Mouse (Mus musculus) intestine, embryonic 16.5 days (tissue): ENCODE data around the gene Neu2. TPM values are rescaled to one million over a fixed set of nuclear protein-coding genes. Genes with fewer than 3 reads are reported as not detected.

Experiments
- ATAC-seq: fragments of 200-750 bp; cut with Nextera tagmentation; 2 replicates; pipeline ENCODE4 v1.8.0; 2017; ENCODE audit warnings: moderate TSS enrichment, moderate library complexity
- H3K27ac ChIP-seq: fragments of 300-500 bp; sonication (generic); 2 replicates; pipeline ENCODE4 v1.5.1; 2014; ENCODE audit warnings: mild to moderate bottlenecking, low read length
- H3K27me3 ChIP-seq: fragments of 300-500 bp; sonication (generic); replicated peaks from 2 replicates; pipeline ENCODE4 v1.6.1; 2014; ENCODE audit warnings: low read length, control low read depth, mixed read lengths; ENCODE audit not compliant: control insufficient read depth, insufficient read depth
- H3K36me3 ChIP-seq: fragments of 300-500 bp; sonication (generic); 2 replicates; pipeline ENCODE4 v1.6.1; 2014; ENCODE audit warnings: low read length, control low read depth; ENCODE audit not compliant: control insufficient read depth, insufficient read depth
- H3K4me1 ChIP-seq: fragments of 300-500 bp; sonication (generic); 2 replicates; pipeline ENCODE4 v1.6.1; 2014; ENCODE audit warnings: low read length, control low read depth, mixed read lengths; ENCODE audit not compliant: control insufficient read depth, insufficient read depth
- H3K4me2 ChIP-seq: fragments of 300-500 bp; sonication (generic); 2 replicates; pipeline ENCODE4 v1.6.1; 2014; ENCODE audit warnings: low read depth, low read length, control low read depth
- H3K4me3 ChIP-seq: fragments of 300-500 bp; sonication (generic); 2 replicates; pipeline ENCODE4 v1.5.1; 2014; ENCODE audit warnings: mild to moderate bottlenecking, low read length
- H3K9ac ChIP-seq: fragments of 300-500 bp; sonication (generic); 2 replicates; pipeline ENCODE4 v1.6.1; 2014; ENCODE audit warnings: low read depth, low read length
- H3K9me3 ChIP-seq: fragments of 300-500 bp; sonication (generic); 2 replicates; pipeline ENCODE4 v1.6.1; 2016; ENCODE audit warnings: low read length, control low read depth; ENCODE audit not compliant: control insufficient read depth
- WGBS: fragments of 180-500 bp; shearing (Covaris S2); extraction: QIAGEN DNeasy Blood & Tissue Kit; methylation state at CpG from one replicate; pipeline ENCODE4 v1.1.7; 2014; 5-methylcytosine and 5-hydroxymethylcytosine counted together
- polyA plus RNA-seq: library from polyadenylated mRNA; unstranded; fragments of >200 nt; fragmentation: Nextera tagmentation; extraction: Ambion mirVana; gene quantifications from 2 replicates; pipeline ENCODE4 v1.2.1, GENCODE M21; 2015

The Neu2 gene
- polyA plus RNA-seq, 1 experiment from 2014 or later: 4.5 TPM

DNA sequence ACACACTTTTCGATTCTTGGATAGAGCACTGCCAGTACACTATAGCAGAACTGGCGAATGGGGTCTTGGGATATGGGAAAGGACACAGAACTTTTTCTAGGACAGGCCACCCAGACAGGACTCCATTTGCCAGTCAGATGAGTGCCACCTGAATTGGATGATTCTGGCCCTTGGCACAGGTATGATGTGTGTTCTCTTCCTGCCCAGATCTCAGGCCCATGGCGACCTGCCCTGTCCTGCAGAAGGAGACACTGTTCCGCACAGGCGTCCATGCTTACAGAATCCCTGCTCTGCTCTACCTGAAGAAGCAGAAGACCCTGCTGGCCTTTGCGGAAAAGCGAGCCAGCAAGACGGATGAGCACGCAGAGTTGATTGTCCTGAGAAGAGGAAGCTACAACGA is 85.0 kb downstream of the Neu2 start:
- Histone ChIP-seq H3K4me2 (no peak overlapping the region), H3K4me3 (no peak overlapping the region), H3K27me3 (no peaks in the 10 kb centered on the region), H3K4me1 (no peaks in the 10 kb centered on the region), H3K36me3 (no peaks in the 10 kb centered on the region), H3K9me3 (no peaks in the 10 kb centered on the region), H3K9ac (no peak overlapping the region), H3K27ac (no peak overlapping the region)
- WGBS: 91% methylated on average over 10 of the region's 10 CpGs
- no peak for ATAC-seq

DNA sequence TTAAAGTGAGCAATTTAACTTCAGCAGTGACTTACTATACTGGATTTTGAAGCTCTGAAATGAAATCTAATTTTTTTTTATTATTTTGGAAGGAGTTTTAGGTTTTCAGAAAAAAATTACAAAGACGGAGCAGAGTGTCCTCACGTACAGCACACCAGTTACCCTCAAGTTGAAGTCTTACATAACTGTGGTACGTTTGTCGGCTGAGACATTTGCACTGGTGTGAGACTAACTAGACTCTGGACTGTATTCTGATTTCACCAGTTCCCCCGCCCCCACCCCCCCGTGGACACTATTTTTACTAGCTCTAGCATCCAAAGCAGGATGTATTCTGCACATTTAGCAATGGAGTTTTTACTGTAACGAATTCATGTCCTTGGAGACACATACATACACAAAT is 90.8 kb downstream of the Neu2 start:
- no peaks in the 10 kb centered on the region for H3K4me1 ChIP-seq
- H3K36me3 ChIP-seq: no peaks in the 10 kb centered on the region
- ATAC-seq: no peak
- no peak overlapping the region for H3K4me2 ChIP-seq
- no peak overlapping the region for H3K27ac ChIP-seq
- no peaks in the 10 kb centered on the region for H3K27me3 ChIP-seq
- no peak overlapping the region for H3K9ac ChIP-seq
- no peaks in the 10 kb centered on the region for H3K9me3 ChIP-seq
- H3K4me3 ChIP-seq: no peak overlapping the region
- 77% methylated on average over 7 of the region's 7 CpGs for WGBS

DNA sequence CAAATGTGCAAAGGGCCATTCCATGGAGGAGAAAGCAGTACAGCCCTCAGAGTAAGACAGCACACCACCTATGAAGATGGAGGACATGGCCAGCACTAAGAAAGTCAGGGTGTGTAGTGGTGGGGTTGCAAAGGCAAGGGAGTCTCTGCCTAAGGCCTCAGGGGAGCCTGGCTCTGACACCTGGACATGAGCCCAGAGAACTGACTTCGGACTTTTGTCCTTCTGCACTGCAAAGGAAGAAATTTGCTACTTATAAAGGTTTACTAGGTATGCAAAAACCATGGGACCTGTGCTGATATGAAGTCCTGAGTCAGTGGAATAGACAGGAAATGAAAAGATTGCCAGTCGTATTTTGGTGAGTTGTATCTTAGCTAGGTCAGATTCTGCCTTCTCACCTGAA is 92.1 kb downstream of the Neu2 start:
- Histone ChIP-seq H3K9me3 (no peaks in the 10 kb centered on the region), H3K4me2 (no peak overlapping the region), H3K9ac (no peak overlapping the region), H3K4me1 (no peaks in the 10 kb centered on the region), H3K27ac (no peak overlapping the region), H3K4me3 (no peak overlapping the region), H3K36me3 (no peaks in the 10 kb centered on the region), H3K27me3 (no peaks in the 10 kb centered on the region)
- ATAC-seq: no peak
- whole genome bisulfite sequencing: 67% methylated on average over 2 of the region's 2 CpGs

DNA sequence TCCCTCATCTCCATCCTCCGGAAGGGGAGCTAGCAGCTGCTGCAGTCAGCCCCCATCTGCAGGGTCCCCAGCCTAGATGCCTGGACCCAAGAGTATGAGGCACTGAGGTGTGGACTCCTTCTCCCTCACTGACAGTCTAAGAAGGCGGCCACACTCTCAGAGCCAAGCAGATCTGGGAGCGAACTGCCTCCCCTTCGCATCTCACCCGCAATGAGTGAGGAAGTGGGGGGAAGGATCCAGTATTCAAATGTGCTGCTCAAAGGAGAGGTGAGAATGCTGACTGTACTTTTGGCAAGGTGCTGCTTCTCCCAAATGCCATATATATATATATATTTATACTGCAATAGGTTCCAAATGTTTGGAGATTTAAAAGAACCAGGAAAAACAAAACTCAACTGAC is 93.7 kb downstream of the Neu2 start:
- ATAC-seq: no peak
- Histone ChIP-seq H3K9me3 (no peaks in the 10 kb centered on the region), H3K4me2 (no peak overlapping the region), H3K27ac (no peak overlapping the region), H3K9ac (no peak overlapping the region), H3K27me3 (no peaks in the 10 kb centered on the region), H3K4me1 (no peaks in the 10 kb centered on the region), H3K4me3 (no peak overlapping the region), H3K36me3 (no peaks in the 10 kb centered on the region)
- WGBS: 89% methylated on average over 5 of the region's 5 CpGs

DNA sequence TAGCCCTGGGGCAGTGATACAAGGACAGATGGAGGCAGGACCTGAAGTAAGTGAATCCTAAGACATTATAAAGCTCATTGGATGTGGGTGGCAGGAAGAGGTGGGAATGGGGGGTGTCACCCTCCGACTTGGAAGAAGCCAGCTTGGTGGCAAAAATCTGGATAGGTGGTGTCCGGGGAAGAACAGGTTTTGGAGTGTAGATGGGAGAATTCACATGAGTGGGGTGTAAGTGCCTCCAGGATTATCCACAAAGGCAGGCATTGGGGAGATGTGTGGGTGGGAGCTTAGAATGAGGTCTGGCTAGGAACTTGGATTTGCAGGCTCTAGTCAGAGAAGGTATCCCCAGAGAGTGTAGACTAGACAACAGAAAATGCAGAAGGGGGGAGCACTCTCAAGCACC is 95.6 kb downstream of the Neu2 start:
- H3K36me3 ChIP-seq: no peaks in the 10 kb centered on the region
- no peaks in the 10 kb centered on the region for H3K4me1 ChIP-seq
- H3K27me3 ChIP-seq: no peaks in the 10 kb centered on the region
- H3K9ac ChIP-seq: no peak overlapping the region
- no peak overlapping the region for H3K4me2 ChIP-seq
- H3K9me3 ChIP-seq: no peaks in the 10 kb centered on the region
- H3K27ac ChIP-seq: no peak overlapping the region
- H3K4me3 ChIP-seq: no peak overlapping the region
- 93% methylated on average over 2 of the region's 2 CpGs for WGBS
- ATAC-seq: no peak

DNA sequence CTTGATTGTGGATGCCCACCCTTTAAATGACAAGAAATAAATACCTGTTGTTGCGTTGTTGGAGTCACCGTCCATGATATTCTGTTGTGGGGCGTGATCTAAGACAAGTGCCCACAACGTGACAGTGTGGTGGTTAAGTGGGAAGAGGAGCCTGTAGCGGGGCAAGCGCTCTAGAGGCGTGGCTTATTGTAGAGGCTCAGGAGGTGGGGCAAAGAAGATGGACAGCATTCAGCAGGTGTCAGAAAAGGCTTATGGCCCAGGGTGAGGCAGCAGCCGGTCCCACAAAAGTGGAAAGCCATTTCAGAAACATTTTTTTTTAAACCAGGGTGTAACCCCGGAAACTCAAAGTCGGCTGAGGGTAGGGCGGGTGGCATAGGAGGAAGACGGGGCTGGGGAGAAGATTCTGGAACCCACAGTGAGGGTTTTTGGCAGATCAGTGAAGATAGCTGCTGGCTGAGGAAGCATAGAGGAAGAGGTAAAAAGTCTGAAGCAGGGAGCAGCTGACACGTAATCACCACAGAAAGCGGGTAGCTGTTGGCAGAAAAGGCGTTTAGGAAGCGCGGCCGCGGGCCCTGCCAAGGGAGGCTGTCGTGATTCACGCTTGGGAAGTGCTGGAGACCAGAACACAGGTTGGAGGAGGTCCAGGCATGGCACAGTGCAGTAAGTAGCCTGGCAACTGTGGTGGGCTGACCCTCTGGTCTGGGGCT is 97.8 kb downstream of the Neu2 start:
- 78% methylated on average over 21 of the region's 21 CpGs for WGBS
- ATAC-seq: no peak
- Histone ChIP-seq H3K27ac (no peak overlapping the region), H3K4me3 (no peak overlapping the region), H3K27me3 (no peaks in the 10 kb centered on the region), H3K4me2 (no peak overlapping the region), H3K9ac (no peak overlapping the region), H3K9me3 (no peaks in the 10 kb centered on the region), H3K36me3 (no peaks in the 10 kb centered on the region), H3K4me1 (no peaks in the 10 kb centered on the region)

DNA sequence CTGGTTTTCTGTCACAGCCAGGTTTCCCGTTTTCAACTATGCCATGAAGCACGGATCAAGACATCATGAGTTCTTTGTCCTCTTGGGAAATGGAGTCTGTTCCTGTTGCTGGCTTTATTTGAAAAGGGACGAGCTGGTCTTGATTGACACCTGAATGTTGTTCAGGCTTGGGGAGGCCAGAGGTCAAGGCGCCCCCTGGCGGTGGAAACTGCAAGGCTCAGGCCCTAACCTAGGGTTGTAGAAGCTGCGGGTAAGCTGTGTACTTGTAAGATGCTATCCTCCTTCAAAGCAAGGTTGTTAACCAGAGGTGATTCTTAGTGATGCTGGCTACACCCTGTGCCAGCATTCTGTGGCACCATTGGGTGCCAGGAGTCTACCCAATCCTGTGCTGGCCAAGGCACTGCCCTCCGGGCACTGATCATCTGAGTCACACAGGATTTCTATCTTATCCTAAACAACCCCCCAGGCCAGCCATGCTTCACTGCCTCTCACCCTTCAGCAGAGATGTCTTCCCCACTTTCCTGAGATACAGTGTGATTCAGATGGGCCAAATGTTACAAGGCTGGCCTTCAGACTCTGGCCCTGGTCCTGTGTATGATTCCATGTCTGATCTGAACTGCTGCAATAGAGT is 98.8 kb downstream of the Neu2 start:
- H3K9ac ChIP-seq: no peak overlapping the region
- H3K27ac ChIP-seq: no peak overlapping the region
- H3K4me2 ChIP-seq: no peak overlapping the region
- peak; percentile 56; the same call in 1 of the 2 replicates for ATAC-seq
- H3K4me1 ChIP-seq: no peaks in the 10 kb centered on the region
- H3K27me3 ChIP-seq: no peaks in the 10 kb centered on the region
- H3K36me3 ChIP-seq: no peaks in the 10 kb centered on the region
- WGBS: 35% methylated on average over 7 of the region's 7 CpGs
- H3K9me3 ChIP-seq: no peaks in the 10 kb centered on the region
- H3K4me3 ChIP-seq: no peak overlapping the region

DNA sequence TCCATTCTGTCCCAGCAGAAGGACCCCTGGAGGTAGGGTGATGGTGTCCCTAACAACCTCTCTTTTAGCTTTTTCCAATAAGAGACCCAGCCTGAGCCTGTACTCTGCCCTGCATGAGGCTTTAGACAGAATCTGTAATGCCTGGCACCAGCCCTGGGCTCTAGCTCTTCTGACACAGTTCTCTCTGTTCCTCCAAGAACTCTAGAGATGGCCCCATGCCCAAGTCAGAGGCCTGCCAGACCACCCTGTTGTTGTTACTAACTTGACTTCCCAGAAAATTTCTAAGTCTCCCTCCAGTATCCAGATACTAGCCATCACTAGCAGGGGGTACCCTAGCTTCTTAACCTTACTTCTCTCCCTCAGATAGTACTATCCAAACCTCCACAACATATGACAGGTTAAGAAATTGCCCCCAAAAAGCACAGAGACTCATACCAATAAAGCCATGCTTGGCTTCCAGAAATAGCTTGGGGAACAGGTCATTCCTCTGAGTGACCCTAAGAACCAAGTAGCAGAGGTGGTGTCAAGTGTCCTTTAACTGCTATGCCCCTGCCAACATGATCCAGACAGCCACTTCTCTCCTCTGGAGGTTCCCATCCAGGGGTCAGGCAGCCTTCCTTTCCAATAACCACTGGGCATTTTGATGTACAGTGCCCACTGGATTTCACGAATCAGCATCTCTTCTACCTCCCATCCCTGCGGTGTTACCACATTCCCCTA is 105.0 kb downstream of the Neu2 start:
- no peaks in the 10 kb centered on the region for H3K4me1 ChIP-seq

DNA sequence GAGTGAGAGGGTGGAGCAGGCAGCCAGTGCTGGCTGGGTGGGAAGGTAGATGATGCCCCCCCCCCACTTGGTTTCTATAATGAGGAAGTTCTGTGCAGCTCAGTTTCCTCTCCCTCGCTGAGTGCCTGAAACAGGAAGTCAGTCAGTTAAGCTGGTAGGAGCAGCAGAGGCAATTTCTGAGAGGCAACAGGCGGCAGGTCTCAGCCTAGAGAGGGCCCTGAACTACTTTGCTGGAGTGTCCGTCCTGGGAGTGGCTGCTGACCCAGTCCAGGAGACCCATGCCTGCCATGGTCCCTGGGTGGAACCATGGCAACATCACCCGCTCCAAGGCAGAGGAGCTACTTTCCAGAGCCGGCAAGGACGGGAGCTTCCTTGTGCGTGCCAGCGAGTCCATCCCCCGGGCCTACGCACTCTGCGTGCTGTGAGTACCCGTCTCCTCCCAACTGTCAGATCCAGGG is 110.6 kb downstream of the Neu2 start, which contains the start of gene Inpp5d:
Inpp5d (plus strand) TSS at position 102 of the 458 bp plus-strand sequence.
- no peak; the same call in 1 of the 2 replicates for ATAC-seq
- 74% methylated on average over 12 of the region's 12 CpGs for WGBS

More for the DNA sequence above, 105.0 kb downstream of the Neu2 start:
- no peak overlapping the region for H3K9ac ChIP-seq
- no peak overlapping the region for H3K4me3 ChIP-seq
- H3K27me3 ChIP-seq: no peaks in the 10 kb centered on the region
- ATAC-seq: no peak
- no peaks in the 10 kb centered on the region for H3K9me3 ChIP-seq
- 84% methylated on average over 2 of the region's 2 CpGs for WGBS
- H3K4me2 ChIP-seq: no peak overlapping the region
- no peak overlapping the region for H3K27ac ChIP-seq
- no peaks in the 10 kb centered on the region for H3K36me3 ChIP-seq

More for the DNA sequence above, 110.6 kb downstream of the Neu2 start, which contains the start of gene Inpp5d:
- no peaks in the 10 kb centered on the region for H3K27me3 ChIP-seq
- H3K36me3 ChIP-seq: no peaks in the 10 kb centered on the region
- H3K9ac ChIP-seq: peak within 1 kb of the TSS; percentile 51
- no peaks in the 10 kb centered on the region for H3K9me3 ChIP-seq
- no peaks in the 10 kb centered on the region for H3K4me1 ChIP-seq
- no peak within 1 kb of the TSS; the same call in 1 of the 2 replicates for H3K27ac ChIP-seq
- H3K4me2 ChIP-seq: 0 out of 2 replicates have a peak within 1 kb of the TSS, but pooled peaks have one; percentile 30
- peak within 1 kb of the TSS; percentile 34 for H3K4me3 ChIP-seq
